Mouse (Mus musculus): Measurements from ENCODE around the gene Got1.

DNA sequence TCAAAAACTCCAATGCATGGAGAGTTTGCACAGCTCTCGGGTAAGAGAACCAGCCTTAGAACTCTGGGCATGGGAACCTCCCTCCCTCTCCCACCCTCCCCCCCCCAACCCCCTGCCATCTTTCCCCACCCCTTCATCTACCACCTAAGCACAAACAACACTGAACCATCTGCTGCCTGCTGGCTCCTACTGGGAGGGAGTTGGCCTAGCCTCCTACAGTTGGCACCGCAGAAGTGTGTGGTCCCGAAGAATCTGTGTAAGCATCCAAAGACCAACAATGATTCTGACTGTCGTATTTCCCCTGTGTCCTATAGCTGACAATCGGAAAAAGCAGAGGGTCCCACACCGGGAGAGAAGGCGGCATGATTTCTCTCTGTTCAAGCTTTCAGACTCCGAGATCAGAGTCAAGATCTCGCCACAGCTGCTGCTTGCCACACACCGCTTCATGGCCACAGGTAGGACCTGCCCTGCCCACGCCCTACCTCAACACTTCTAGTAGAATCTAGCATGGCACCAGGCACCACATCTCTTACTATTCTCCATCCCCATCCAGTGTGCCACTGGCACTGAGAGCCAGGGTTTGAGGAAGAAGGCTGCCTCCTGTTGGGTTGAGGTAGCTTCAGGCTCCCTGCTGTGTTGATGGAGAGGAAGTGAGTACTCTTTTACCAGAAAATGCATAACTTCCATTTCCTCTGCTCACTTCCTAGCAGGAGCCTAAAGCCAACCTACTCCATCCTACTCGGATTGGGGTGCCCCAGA, 56.3 kb downstream of the Got1 start:
- no peak for TF ChIP-seq CTCF (IDR thresholded peaks at IDR 0.05; ENCODE audit: extremely low read depth, insufficient read length, insufficient replicate concordance, low read depth, low read length)
- TF ChIP-seq POLR2A (IDR thresholded peaks at IDR 0.05; ENCODE audit: low read depth, low read length), result no peak

Measured in small intestine, adult 2 months (tissue).